Mouse (Mus musculus): Measurements from ENCODE around the gene Rell1.

GRCm38 (mm10) chr5:63930824-63931358 lies 37.8 kb downstream of the Rell1 start:
- TF ChIP-seq CTCF (IDR thresholded peaks at IDR 0.05; ENCODE audit: low read depth, low read length) (no peak), POLR2A (IDR thresholded peaks at IDR 0.05; ENCODE audit: insufficient read depth, low read length) (no peak), EP300 (IDR thresholded peaks at IDR 0.05; ENCODE audit: insufficient read depth, low read depth, low read length) (no peak)
